Mouse (Mus musculus): ENCODE measurements around the gene Gm10647. TPM values are rescaled to one million over a fixed set of nuclear protein-coding genes. Genes with fewer than 3 reads are reported as not detected.

Gm10647 gene
- polyA plus RNA-seq, 3 experiments from 2014 or later, result not detected

Other genes starting within 250 kb of the Gm10647 start
- gene Usp3, start 203.9 kb upstream of the Gm10647 start, polyA plus RNA-seq (2017; shearing (Covaris generic)), result 100 to 1,000 TPM in 1 of 3 experiments, 10 to 100 TPM in 2; 82.2 to 141 (median 98.8) TPM
- gene Car12, start 83.4 kb upstream of the Gm10647 start, polyA plus RNA-seq (2017; shearing (Covaris generic)), result 10 to 100 TPM in 1 of 3 experiments, 1 to 10 TPM in 2; 2.9 to 10.2 (median 8.9) TPM
- 1 to 10 TPM; 1.7 to 3.3 (median 1.9) TPM for gene Aph1b, start 1.5 kb upstream of the Gm10647 start, polyA plus RNA-seq (2017; shearing (Covaris generic))
- under 1 TPM; 0.74 to 0.96 (median 0.93) TPM for gene Aph1c, start 37.7 kb downstream of the Gm10647 start, polyA plus RNA-seq (2017; shearing (Covaris generic))
- 100 to 1,000 TPM; 140 to 229 (median 170) TPM for gene Rab8b, start 122.6 kb downstream of the Gm10647 start, polyA plus RNA-seq (2017; shearing (Covaris generic))
- 100 to 1,000 TPM; 143 to 443 (median 185) TPM for gene Rps27l, start 149.0 kb downstream of the Gm10647 start, polyA plus RNA-seq (2017; shearing (Covaris generic))
- 1 to 10 TPM; 2.3 to 4.4 (median 3.4) TPM for gene Lactb, start 178.4 kb downstream of the Gm10647 start, polyA plus RNA-seq (2017; shearing (Covaris generic))